Mouse (Mus musculus): ENCODE measurements around the gene Mrfap1. TPM values are rescaled to one million over a fixed set of nuclear protein-coding genes. Genes with fewer than 3 reads are reported as not detected.

Gene Mrfap1
- total and polyA plus RNA-seq, 3 experiments = 211 to 317 (median 312) TPM

GRCm38 (mm10) chr5:36750119-36751078, 46.2 kb downstream of the Mrfap1 start:
- H3K4me1 ChIP-seq (ENCODE audit: control insufficient read depth in 1 of 2, insufficient read depth in 2 of 2) = peaks cover 4 to 25% of the 10 kb centered on the region in 2 experiments
- no peaks in the 10 kb centered on the region for H3K27me3 ChIP-seq (replicated peaks)
- no peak overlapping the region for H3K9ac ChIP-seq (ENCODE audit: insufficient read depth, low read depth)
- no peak overlapping the region for H3K27ac ChIP-seq (ENCODE audit: insufficient read depth, low read depth)
- no peak overlapping the region for H3K4me3 ChIP-seq (replicated peaks in 1 of 3; ENCODE audit: low read depth in 2 of 3, low read length in 2 of 3, poor library complexity in 1 of 3)
- H3K36me3 ChIP-seq (replicated peaks in 1 of 2; ENCODE audit: control insufficient read depth in 1 of 2, insufficient read depth in 1 of 2, low read length in 1 of 2) = peaks cover 0 to 10% of the 10 kb centered on the region in 2 experiments
- TF ChIP-seq ZNF384 (IDR thresholded peaks at IDR 0.05; ENCODE audit: low read depth, low read length) = peak; percentile 100
- no peak for TF ChIP-seq GABPA (IDR thresholded peaks at IDR 0.05; ENCODE audit: insufficient replicate concordance, low read depth, low read length)
- no peak; the same call in 1 of the 2 replicates for TF ChIP-seq IRF4 (IDR thresholded peaks at IDR 0.05; ENCODE audit: low read depth, low read length)
- peak; percentile 11; the same call in 1 of the 2 replicates for TF ChIP-seq SMC3 (IDR thresholded peaks at IDR 0.05; ENCODE audit: low read depth, low read length)
- TF ChIP-seq CTCF (conservative IDR thresholded peaks at IDR 0.05 in 1 of 2, IDR thresholded peaks at IDR 0.05 in 1 of 2; ENCODE audit: low read depth in 2 of 2, low read length in 2 of 2) = peak; percentile 49 to 67; a peak in 3 of 4 replicates
- TF ChIP-seq POLR2AphosphoS2 (IDR thresholded peaks at IDR 0.05; ENCODE audit: low read depth, low read length) = no peak
- TF ChIP-seq RAD21 (IDR thresholded peaks at IDR 0.05; ENCODE audit: low read depth, low read length) = peak; percentile 49
- TF ChIP-seq TBP (conservative IDR thresholded peaks at IDR 0.05; ENCODE audit: low read depth, low read length) = no peak
- no peak for TF ChIP-seq UBTF (IDR thresholded peaks at IDR 0.05; ENCODE audit: low read depth, low read length)
- TF ChIP-seq ZKSCAN1 (IDR thresholded peaks at IDR 0.05; ENCODE audit: borderline replicate concordance, low read depth, low read length) = no peak; the same call in 1 of the 2 replicates
- no peak for TF ChIP-seq CHD1 (IDR thresholded peaks at IDR 0.05; ENCODE audit: low read depth, low read length)
- peak; percentile 43; the same call in 1 of the 2 replicates for TF ChIP-seq ZMIZ1 (IDR thresholded peaks at IDR 0.05; ENCODE audit: low read depth, low read length)
- TF ChIP-seq MAZ (IDR thresholded peaks at IDR 0.05; ENCODE audit: low read depth, low read length) = no peak
- no peak for TF ChIP-seq MXI1 (IDR thresholded peaks at IDR 0.05; ENCODE audit: low read depth, low read length)
- TF ChIP-seq NRF1 (IDR thresholded peaks at IDR 0.05; ENCODE audit: low read depth, low read length) = no peak
- TF ChIP-seq RCOR1 (conservative IDR thresholded peaks at IDR 0.05; ENCODE audit: low read depth, low read length) = no peak
- peak; percentile 37; the same call in 1 of the 2 replicates for TF ChIP-seq JUND (conservative IDR thresholded peaks at IDR 0.05; ENCODE audit: low read depth, low read length)
- no peak for TF ChIP-seq MYC (IDR thresholded peaks at IDR 0.05; ENCODE audit: low read depth, low read length)
- peaks cover 12% of the 10 kb centered on the region for H3K79me2 ChIP-seq (replicated peaks; ENCODE audit: control insufficient read depth, extremely low read depth, insufficient read depth, poor library complexity, severe bottlenecking)
- in situ Hi-C loops (cut with MboI; ENCODE audit: low pct_ligation_motif_present, low pct_unique_long_range_greater_than_20kb, low sequenced_read_pairs) = no loop called here
- dilution Hi-C loops (cut with MboI; ENCODE audit: extremely low pct_ligation_motif_present, extremely low pct_unique_long_range_greater_than_20kb, low sequenced_read_pairs) = no loop called here
- DNase-seq (ENCODE audit: extremely low read depth) = no peak
- H3K9me3 ChIP-seq (replicated peaks; ENCODE audit: low read length) = no peaks in the 10 kb centered on the region
- H3K4me2 ChIP-seq (ENCODE audit: insufficient read depth, low read depth, poor library complexity, severe bottlenecking) = no peak overlapping the region

Data from CH12.LX (cell line).